Mouse (Mus musculus): ENCODE data around the gene Dpep3.
A peak's percentile ranks its signal among the peaks of the same experiment; 100 is the strongest.

Gene Dpep3

GRCm38 (mm10) chr8:105975363-105975762, 3.9 kb downstream of the Dpep3 start:
- DNase-seq (ENCODE audit: low read depth), result peak; percentile 45

- DNase-seq (ENCODE audit: low read depth), result no peak
These were observed 8.1 kb downstream of the Dpep3 start for GRCm38 (mm10) chr8:105971019-105971720.

- DNase-seq (ENCODE audit: low read depth), result no peak
These were observed 9.9 kb downstream of the Dpep3 start for GRCm38 (mm10) chr8:105969367-105969766.

DNA sequence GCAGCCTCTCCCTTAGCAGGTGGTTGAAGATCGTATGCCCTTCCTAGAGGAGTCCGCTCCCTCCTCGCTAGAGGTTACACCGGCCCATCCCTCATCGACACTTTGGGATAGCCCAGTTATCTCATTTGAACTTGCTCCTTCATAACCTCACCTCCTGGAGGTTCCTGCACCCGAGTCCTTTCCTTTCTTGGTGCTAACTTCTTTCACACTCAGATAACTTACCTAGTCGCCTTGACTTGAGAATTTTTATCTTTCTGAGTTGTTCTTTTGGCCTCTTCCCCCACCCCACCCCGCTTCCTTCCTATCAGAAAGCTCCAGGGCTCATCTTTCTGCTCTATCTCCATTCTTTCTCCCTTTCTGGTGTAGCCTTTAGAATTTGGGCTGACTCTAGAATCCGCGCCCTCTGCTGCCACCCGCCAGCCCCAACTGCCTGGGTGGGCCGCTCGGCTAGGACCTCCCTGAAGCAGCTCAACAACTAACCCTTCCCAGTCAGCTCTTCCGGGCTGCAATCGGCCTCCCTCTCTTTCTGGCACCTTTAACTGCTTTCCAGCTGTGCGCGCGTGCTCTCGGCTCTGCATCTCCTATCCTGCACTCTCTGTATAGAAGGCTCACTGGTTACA, 12.4 kb downstream of the Dpep3 start:
- DNase-seq (ENCODE audit: low read depth), result no peak

DNA sequence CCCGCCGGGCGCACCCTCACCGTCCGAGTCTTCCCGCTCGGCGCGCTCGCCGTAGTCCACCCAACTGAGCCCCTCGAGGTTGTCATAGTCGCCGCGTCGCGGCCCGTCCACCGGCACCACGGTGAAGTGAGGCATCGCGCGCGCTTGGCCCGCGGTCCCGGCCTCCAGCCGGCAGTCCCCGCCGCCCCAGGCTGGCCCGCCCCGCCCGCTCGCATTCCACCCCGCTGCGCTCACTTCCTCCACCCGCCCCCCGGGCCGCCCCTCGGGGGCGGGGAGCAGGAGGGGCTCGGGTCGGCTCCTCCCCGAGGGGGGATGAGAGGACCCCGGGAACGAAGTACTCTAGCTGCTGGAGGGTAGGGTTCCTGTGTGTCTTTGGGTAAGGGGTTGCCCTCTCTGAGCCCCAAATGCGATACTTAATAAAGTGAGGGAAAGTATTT, 13.3 kb downstream of the Dpep3 start, which contains the start of gene Slc12a4:
Slc12a4 (minus strand) TSS at position 193 of the 437 bp plus-strand sequence.
- DNase-seq (ENCODE audit: low read depth), result peak; percentile 91

GRCm38 (mm10) chr8:105965266-105965904, 13.8 kb downstream of the Dpep3 start:
- peak; percentile 78 for DNase-seq (ENCODE audit: low read depth)

- no peak for DNase-seq (ENCODE audit: low read depth)
These were observed 14.5 kb downstream of the Dpep3 start for GRCm38 (mm10) chr8:105964506-105965265.

DNA sequence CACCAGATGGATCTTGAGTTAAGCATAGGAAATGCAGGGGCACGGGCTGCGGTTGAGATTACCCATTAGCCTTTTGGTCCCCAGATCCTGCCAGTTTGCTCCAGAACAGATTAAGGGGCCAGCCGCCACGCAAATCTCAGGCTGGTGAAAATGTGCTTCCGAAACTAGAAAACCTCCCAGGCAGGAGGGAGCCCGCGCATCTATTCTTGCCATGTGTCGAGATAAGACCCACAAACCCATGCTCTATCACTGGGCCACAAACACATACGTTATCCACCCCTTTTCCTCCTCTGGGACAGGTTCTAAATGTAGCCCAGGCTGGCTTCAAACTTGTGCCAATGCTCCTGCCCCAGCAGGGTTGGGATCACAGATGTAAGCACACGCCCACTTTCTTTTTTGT, 17.7 kb downstream of the Dpep3 start:
- DNase-seq (ENCODE audit: low read depth), result no peak

DNA sequence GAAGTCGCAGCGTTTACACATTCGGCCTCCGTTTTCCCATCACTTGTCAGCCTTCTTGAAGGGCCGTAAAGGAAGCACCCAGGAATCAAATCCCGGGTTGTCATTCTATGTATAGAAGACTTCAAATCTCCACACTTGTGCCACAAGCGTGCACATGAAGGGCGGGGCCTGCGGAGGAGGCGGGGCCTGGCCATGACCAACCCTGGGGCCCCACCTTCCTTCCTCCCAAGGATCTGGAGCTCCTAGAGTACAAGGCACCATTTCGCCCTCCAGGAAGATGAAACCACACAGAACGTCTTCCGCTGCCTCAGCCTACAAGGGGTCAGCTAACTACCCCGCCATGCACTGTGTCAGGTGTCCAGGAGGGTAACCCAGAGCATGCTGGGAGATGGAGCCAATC, 18.1 kb downstream of the Dpep3 start:
- no peak for DNase-seq (ENCODE audit: low read depth)

GRCm38 (mm10) chr8:105959350-105959749, 19.9 kb downstream of the Dpep3 start:
- DNase-seq (ENCODE audit: low read depth), result peak; percentile 18

- DNase-seq (ENCODE audit: low read depth), result peak; percentile 51
These were observed 21.4 kb downstream of the Dpep3 start for GRCm38 (mm10) chr8:105957813-105958212.

GRCm38 (mm10) chr8:105956556-105956955, 22.7 kb downstream of the Dpep3 start:
- peak; percentile 73 for DNase-seq (ENCODE audit: low read depth)

DNA sequence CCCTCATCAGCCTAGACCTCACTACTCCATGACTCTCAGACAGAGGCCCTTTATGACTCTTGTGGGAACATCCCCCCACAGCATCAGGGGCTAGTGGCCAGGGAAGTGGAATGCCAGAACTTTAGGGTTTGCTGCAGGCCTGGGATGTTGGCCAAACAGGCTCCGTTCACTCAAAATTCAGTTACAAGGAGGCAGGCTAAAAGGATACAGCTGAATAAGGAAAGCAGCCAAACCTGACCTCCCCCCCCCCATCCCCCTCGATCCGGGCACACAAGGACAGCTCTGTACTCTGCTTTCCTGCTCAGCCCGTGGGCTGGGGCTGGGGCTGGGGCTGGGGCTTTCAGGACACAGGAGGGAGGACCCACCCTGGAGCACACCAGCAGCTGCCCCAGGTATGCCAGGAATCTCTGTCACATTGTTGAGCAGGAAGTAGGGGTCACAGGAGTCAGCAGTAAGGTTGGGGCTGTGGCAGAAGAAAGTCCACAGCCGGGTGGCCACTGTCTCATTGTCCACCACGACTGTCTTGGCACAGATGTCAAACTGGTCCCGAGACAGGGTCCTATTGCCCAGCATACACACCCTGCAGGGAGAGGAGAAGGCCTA, 28.1 kb downstream of the Dpep3 start:
- DNase-seq (ENCODE audit: low read depth), result peak; percentile 66

- DNase-seq (ENCODE audit: low read depth), result peak; percentile 51
These were observed 29.9 kb downstream of the Dpep3 start for GRCm38 (mm10) chr8:105949350-105949749.

- no peak for DNase-seq (ENCODE audit: low read depth)
These were observed 35.9 kb downstream of the Dpep3 start, which contains the start of gene Lcat for GRCm38 (mm10) chr8:105943321-105943739. TSS of gene Lcat (minus strand) at chr8:105943382.

GRCm38 (mm10) chr8:105942542-105942941, 36.7 kb downstream of the Dpep3 start:
- no peak for DNase-seq (ENCODE audit: low read depth)

DNA sequence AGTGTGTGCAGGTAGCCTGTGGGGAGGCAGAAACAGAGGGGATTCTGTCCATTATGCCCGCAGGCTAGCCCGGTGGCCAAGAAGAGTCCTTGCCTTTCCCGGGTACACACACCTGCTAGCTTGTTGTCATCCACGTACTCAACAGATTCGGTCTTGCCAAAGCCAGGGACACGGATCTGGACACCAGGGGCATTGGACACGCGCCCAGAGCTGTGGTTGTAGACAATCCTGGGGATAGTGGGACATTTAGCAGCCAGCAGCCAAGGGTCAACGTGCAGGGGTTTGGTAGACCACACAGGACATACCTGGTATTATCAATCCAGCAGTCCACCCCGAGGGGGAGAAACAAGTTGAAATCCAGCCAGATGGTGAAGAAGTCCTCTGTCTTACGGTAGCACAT, 37.2 kb downstream of the Dpep3 start:
- no peak for DNase-seq (ENCODE audit: low read depth)

DNA sequence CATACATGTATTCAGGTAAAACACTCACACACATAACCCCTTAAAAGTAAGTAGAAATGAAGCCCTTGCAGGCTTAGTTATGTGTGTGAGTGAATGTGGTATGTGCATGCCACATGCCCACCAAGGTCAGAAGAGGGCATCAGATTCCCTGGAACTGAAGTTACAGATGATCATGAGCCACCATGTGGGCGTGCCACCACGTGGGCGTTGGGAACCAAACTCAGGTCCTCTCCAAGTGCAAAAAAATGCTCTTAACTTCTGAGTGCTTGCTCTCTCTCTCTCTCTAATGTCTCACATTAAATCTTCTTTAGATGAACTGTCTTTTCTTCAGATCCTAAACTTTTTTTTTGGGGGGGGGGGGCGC, 40.9 kb downstream of the Dpep3 start, which contains the start of gene Psmb10:
Psmb10 (minus strand) TSS at position 139 of the 364 bp plus-strand sequence.
- DNase-seq (ENCODE audit: low read depth), result peak; percentile 56

DNA sequence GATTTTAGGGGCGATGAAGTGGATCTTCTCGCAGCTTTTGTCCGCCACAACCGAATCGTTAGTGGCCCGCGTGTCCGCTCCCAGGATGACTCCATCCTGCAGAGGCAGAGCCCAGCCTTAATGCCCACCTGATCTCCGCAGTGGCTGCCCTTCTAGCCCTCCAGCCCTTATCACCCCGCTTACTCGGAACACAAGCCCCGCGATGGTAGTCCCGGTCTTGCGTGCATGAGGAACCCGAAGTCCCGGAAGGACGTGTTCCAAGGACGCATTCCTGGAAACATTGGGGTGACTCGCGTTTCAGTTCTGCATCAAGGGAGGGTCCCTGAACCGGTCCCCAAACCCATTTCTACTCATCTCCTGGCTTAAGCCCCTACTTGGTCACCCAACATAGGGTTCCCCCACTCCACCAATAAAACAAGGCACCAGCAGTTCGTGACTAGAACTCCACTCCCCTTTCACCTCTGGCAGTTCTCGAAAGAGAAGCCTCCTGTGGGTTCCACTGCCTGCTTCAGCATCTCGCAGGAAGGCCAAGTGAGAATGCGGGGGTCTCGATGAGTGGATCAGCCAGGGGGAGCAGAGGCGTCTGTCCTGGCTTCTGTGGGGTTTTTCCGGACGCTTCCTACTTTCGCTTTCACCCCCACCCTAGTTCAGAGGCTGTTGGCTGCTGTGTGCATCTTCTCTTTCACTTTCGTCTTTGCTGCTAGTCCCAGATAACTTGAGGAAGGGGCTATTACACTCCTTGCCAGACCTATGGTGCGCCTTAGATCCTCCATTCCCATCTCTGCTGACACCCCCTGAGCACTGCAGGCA, 41.5 kb downstream of the Dpep3 start:
- DNase-seq (ENCODE audit: low read depth), result peak; percentile 49

DNA sequence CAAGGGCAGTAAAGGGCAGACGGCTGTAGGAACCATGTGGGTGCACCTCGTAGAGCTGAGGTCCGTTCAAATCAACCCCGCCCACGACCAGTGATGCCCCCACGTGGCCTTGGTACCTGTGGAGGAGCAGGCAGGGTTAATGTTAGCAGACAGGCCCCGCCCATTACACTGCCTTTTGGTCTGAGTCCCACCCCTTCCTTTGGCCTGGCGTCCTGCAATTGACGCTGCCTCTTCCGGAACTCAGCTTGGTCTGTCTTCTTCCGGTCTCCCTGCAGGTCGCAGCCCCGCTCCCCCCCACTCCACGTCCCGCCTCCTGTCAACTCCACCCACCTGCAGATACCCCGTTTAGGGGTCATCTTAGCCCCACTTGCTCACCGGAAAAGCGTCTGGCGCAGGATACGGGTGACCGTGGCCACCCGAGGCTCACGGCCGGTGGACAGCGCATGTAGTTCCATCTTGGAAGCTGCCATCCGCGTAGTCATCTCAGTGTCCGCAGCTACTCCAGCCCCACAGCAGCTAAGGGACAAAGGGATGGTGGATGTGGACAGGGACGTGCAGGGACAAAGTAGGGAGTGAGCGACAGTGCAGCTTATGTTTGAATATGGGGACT, 42.3 kb downstream of the Dpep3 start:
- DNase-seq (ENCODE audit: low read depth), result peak; percentile 90
